Mouse (Mus musculus): ENCODE measurements around the gene Lpin3. TPM values are rescaled to one million over a fixed set of nuclear protein-coding genes. Genes with fewer than 3 reads are reported as not detected.
A peak's percentile ranks its signal among the peaks of the same experiment; 100 is the strongest.

The Lpin3 gene
- polyA plus RNA-seq, 1 experiment from 2014 or later: 0.52 TPM

GRCm38 (mm10) chr2:160864112-160864511 is 16.4 kb upstream of the Lpin3 start:
- no peak for ATAC-seq (ENCODE audit: low read depth)
- no peak overlapping the region for H3K9ac ChIP-seq (ENCODE audit: low read depth, low read length)
- H3K27me3 ChIP-seq (ENCODE audit: control insufficient read depth, insufficient read depth, low read depth, low read length): no peaks in the 10 kb centered on the region
- H3K9me3 ChIP-seq (replicated peaks; ENCODE audit: control insufficient read depth, low read length): no peaks in the 10 kb centered on the region
- no peaks in the 10 kb centered on the region for H3K36me3 ChIP-seq (ENCODE audit: control insufficient read depth, insufficient read depth)
- H3K4me1 ChIP-seq (ENCODE audit: control insufficient read depth, low read depth, low read length): peaks cover 2% of the 10 kb centered on the region; the same call in 1 of the 2 replicates
- H3K27ac ChIP-seq (ENCODE audit: low read length): no peak overlapping the region
- no peak overlapping the region for H3K4me3 ChIP-seq (ENCODE audit: low read depth, low read length)
- 66% methylated on average over 1 of the region's 1 CpGs for WGBS (ENCODE audit: insufficient replicate concordance)
- H3K4me2 ChIP-seq (ENCODE audit: low read depth, low read length): no peak overlapping the region

DNA sequence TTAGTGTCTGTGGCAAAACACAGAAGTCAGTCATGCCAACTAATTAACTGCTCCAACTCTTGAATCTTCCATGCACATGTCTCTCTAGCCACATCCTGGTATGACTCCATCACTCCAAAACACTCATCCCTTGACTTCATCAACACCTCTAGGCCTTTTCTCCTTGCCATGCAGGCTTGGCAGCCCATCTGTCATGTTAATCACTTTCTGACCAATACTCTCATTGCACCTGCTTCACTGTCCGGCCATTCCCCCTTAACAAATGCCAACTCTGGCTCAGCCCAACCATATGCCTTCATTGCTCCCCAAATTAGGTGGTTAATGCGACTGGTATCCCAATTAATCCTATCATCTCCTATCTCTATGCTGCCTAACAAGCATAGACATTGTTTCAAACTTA is 15.2 kb upstream of the Lpin3 start:
- Histone ChIP-seq H3K4me2 (ENCODE audit: low read depth, low read length) (no peak overlapping the region), H3K27ac (ENCODE audit: low read length) (no peak overlapping the region), H3K27me3 (ENCODE audit: control insufficient read depth, insufficient read depth, low read depth, low read length) (no peaks in the 10 kb centered on the region), H3K4me3 (ENCODE audit: low read depth, low read length) (no peak overlapping the region), H3K9ac (ENCODE audit: low read depth, low read length) (no peak overlapping the region), H3K4me1 (ENCODE audit: control insufficient read depth, low read depth, low read length) (no peaks in the 10 kb centered on the region), H3K9me3 (replicated peaks; ENCODE audit: control insufficient read depth, low read length) (no peaks in the 10 kb centered on the region), H3K36me3 (ENCODE audit: control insufficient read depth, insufficient read depth) (no peaks in the 10 kb centered on the region)
- WGBS (ENCODE audit: insufficient replicate concordance): 57% methylated on average over 2 of the region's 2 CpGs
- ATAC-seq (ENCODE audit: low read depth): no peak

DNA sequence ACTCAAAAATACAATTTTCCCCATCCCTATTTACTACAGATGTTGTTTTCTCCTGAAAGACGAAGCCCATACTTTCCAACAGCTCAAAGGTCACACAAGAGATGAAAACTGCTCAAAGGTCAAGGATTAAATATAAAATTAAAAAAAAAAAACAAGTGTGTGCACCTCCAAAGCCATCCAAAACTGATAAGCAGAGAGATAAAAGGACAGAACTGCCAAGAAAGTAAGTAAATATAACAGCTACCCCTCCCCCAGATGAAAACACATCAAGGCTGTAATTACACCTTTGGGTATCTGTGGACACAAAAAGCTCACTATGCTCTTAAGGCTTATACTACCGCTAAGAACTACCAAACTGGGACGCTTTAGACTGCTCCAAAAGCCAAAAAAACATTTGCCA is 11.0 kb upstream of the Lpin3 start:
- 63% methylated on average over 3 of the region's 3 CpGs for WGBS (ENCODE audit: insufficient replicate concordance)
- Histone ChIP-seq H3K27ac (ENCODE audit: low read length) (no peak overlapping the region), H3K27me3 (ENCODE audit: control insufficient read depth, insufficient read depth, low read depth, low read length) (no peaks in the 10 kb centered on the region), H3K9ac (ENCODE audit: low read depth, low read length) (no peak overlapping the region), H3K4me3 (ENCODE audit: low read depth, low read length) (no peak overlapping the region), H3K36me3 (ENCODE audit: control insufficient read depth, insufficient read depth) (no peaks in the 10 kb centered on the region), H3K9me3 (replicated peaks; ENCODE audit: control insufficient read depth, low read length) (no peaks in the 10 kb centered on the region), H3K4me1 (ENCODE audit: control insufficient read depth, low read depth, low read length) (peaks cover 2% of the 10 kb centered on the region), H3K4me2 (ENCODE audit: low read depth, low read length) (no peak overlapping the region)
- no peak for ATAC-seq (ENCODE audit: low read depth)

GRCm38 (mm10) chr2:160871310-160871709 is 9.2 kb upstream of the Lpin3 start:
- Histone ChIP-seq H3K4me2 (ENCODE audit: low read depth, low read length) (no peak overlapping the region), H3K4me3 (ENCODE audit: low read depth, low read length) (no peak overlapping the region), H3K36me3 (ENCODE audit: control insufficient read depth, insufficient read depth) (no peaks in the 10 kb centered on the region), H3K9ac (ENCODE audit: low read depth, low read length) (no peak overlapping the region), H3K27ac (ENCODE audit: low read length) (no peak overlapping the region), H3K4me1 (ENCODE audit: control insufficient read depth, low read depth, low read length) (peaks cover 2% of the 10 kb centered on the region), H3K9me3 (replicated peaks; ENCODE audit: control insufficient read depth, low read length) (peaks cover 4% of the 10 kb centered on the region; the same call in 1 of the 2 replicates), H3K27me3 (ENCODE audit: control insufficient read depth, insufficient read depth, low read depth, low read length) (no peaks in the 10 kb centered on the region)
- no peak for ATAC-seq (ENCODE audit: low read depth)
- WGBS (ENCODE audit: insufficient replicate concordance): 66% methylated on average over 3 of the region's 3 CpGs

GRCm38 (mm10) chr2:160872395-160872794 is 8.1 kb upstream of the Lpin3 start:
- Histone ChIP-seq H3K9me3 (replicated peaks; ENCODE audit: control insufficient read depth, low read length) (peaks cover 4% of the 10 kb centered on the region; the same call in 1 of the 2 replicates), H3K27me3 (ENCODE audit: control insufficient read depth, insufficient read depth, low read depth, low read length) (no peaks in the 10 kb centered on the region), H3K9ac (ENCODE audit: low read depth, low read length) (peak overlapping the region; percentile 95), H3K4me3 (ENCODE audit: low read depth, low read length) (peak overlapping the region; percentile 85), H3K4me1 (ENCODE audit: control insufficient read depth, low read depth, low read length) (peaks cover 2% of the 10 kb centered on the region), H3K27ac (ENCODE audit: low read length) (peak overlapping the region; percentile 90), H3K4me2 (ENCODE audit: low read depth, low read length) (peak overlapping the region; percentile 97), H3K36me3 (ENCODE audit: control insufficient read depth, insufficient read depth) (no peaks in the 10 kb centered on the region)
- peak; percentile 85 for ATAC-seq (ENCODE audit: low read depth)
- under 1% methylated on average over 35 of the region's 47 CpGs for WGBS (ENCODE audit: insufficient replicate concordance)

DNA sequence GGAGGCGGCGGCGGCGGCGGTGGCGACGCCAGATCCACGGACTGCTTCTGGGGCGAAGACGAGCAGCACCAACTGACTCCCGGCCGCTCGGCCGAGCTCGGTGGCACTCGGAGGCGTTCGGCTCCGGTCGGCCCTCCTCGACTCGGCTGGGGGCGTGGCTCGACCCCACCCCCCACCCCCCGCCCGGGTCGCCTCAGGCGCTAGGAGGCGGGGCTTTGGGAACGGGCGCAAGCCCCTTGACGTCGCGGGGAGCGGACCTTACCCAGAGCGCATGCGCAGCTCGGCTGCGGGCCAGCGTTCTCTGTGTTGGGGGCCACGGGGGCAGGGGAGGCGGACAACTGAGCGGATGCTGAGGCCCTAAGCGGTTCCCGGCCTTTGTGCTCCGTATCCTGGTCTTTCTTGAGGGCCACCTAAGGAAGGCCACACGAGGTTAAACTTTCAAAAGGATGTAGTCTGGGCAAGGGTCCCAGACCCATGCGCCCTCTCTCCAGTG is 7.5 kb upstream of the Lpin3 start, which contains the start of gene Zhx3:
Gene Zhx3, minus strand, starts transcription at position 109 of the 493 bp plus-strand sequence.
- WGBS (ENCODE audit: insufficient replicate concordance): under 1% methylated on average over 45 of the region's 48 CpGs
- Histone ChIP-seq H3K27me3 (ENCODE audit: control insufficient read depth, insufficient read depth, low read depth, low read length) (no peaks in the 10 kb centered on the region), H3K4me3 (ENCODE audit: low read depth, low read length) (peak within 1 kb of the TSS; percentile 85), H3K9me3 (replicated peaks; ENCODE audit: control insufficient read depth, low read length) (peaks cover 4% of the 10 kb centered on the region; the same call in 1 of the 2 replicates), H3K9ac (ENCODE audit: low read depth, low read length) (peak within 1 kb of the TSS; percentile 95), H3K36me3 (ENCODE audit: control insufficient read depth, insufficient read depth) (no peaks in the 10 kb centered on the region), H3K4me1 (ENCODE audit: control insufficient read depth, low read depth, low read length) (peaks cover 2% of the 10 kb centered on the region), H3K4me2 (ENCODE audit: low read depth, low read length) (peak within 1 kb of the TSS; percentile 97), H3K27ac (ENCODE audit: low read length) (peak within 1 kb of the TSS; percentile 90)
- ATAC-seq (ENCODE audit: low read depth): peak; percentile 91

DNA sequence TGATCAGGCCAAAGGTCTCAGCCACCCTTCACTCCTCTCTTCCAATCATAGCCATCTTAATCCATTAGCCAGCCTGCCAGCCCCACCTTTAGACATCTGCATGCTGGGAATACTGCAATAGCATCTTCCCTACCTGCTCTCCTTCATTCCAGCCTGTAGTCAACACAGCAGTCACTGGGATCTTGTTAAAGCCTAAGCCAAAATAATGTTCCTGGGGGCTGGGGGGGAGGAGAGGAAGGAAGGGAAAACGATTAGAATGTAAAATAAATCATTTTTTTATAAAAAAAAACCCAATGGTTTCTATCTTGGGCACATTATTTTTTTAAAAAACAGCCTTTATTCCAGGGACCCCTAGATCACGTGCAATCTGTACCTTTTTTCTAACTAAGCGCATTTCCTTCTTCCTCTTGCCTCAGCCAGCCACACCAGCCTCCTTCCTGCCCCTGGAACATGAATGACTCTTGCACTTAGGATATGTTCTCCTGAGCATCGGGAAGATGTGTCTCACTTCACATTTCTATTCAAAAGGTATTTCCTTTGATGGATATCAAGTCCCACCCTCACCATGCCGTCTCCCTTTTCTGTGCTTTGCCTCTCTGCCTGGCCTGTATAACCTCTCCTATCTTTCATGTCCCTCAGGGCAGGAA is 6.1 kb upstream of the Lpin3 start:
- ATAC-seq (ENCODE audit: low read depth): no peak
- Histone ChIP-seq H3K9ac (ENCODE audit: low read depth, low read length) (no peak overlapping the region), H3K4me3 (ENCODE audit: low read depth, low read length) (no peak overlapping the region), H3K9me3 (replicated peaks; ENCODE audit: control insufficient read depth, low read length) (peaks cover 4% of the 10 kb centered on the region; the same call in 1 of the 2 replicates), H3K27ac (ENCODE audit: low read length) (no peak overlapping the region), H3K27me3 (ENCODE audit: control insufficient read depth, insufficient read depth, low read depth, low read length) (no peaks in the 10 kb centered on the region), H3K4me1 (ENCODE audit: control insufficient read depth, low read depth, low read length) (peaks cover 2% of the 10 kb centered on the region), H3K36me3 (ENCODE audit: control insufficient read depth, insufficient read depth) (no peaks in the 10 kb centered on the region), H3K4me2 (ENCODE audit: low read depth, low read length) (no peak overlapping the region)
- 54% methylated on average over 5 of the region's 5 CpGs for WGBS (ENCODE audit: insufficient replicate concordance)

DNA sequence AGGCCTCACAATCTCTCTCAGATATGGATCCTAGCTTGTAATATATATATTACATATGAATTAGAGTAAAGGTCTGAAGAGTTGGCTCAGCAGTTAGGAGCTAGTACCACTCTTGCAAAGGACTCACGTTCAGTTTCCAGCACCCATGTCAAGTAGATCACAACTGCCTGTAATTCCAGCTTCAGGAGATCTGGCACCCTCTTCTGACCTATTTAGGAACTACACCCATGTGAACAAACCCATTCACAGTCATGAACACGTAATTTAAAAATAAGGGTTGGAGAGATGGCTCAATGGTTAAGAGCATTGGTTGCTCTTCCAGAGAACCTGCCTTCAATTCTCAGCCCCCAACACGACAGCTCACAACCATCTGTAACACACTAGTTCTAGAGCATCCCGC is 4.4 kb upstream of the Lpin3 start:
- 72% methylated on average over 4 of the region's 4 CpGs for WGBS (ENCODE audit: insufficient replicate concordance)
- no peaks in the 10 kb centered on the region for H3K36me3 ChIP-seq (ENCODE audit: control insufficient read depth, insufficient read depth)
- peaks cover 2% of the 10 kb centered on the region for H3K4me1 ChIP-seq (ENCODE audit: control insufficient read depth, low read depth, low read length)
- no peak overlapping the region for H3K27ac ChIP-seq (ENCODE audit: low read length)
- no peak overlapping the region for H3K4me3 ChIP-seq (ENCODE audit: low read depth, low read length)
- H3K27me3 ChIP-seq (ENCODE audit: control insufficient read depth, insufficient read depth, low read depth, low read length): no peaks in the 10 kb centered on the region
- peaks cover 4% of the 10 kb centered on the region; the same call in 1 of the 2 replicates for H3K9me3 ChIP-seq (replicated peaks; ENCODE audit: control insufficient read depth, low read length)
- no peak overlapping the region for H3K4me2 ChIP-seq (ENCODE audit: low read depth, low read length)
- ATAC-seq (ENCODE audit: low read depth): no peak
- no peak overlapping the region for H3K9ac ChIP-seq (ENCODE audit: low read depth, low read length)

GRCm38 (mm10) chr2:160881462-160882101 is 1.1 kb downstream of the Lpin3 start:
- H3K4me1 ChIP-seq (ENCODE audit: control insufficient read depth, low read depth, low read length): no peaks in the 10 kb centered on the region
- no peaks in the 10 kb centered on the region for H3K9me3 ChIP-seq (replicated peaks; ENCODE audit: control insufficient read depth, low read length)
- H3K36me3 ChIP-seq (ENCODE audit: control insufficient read depth, insufficient read depth): no peaks in the 10 kb centered on the region
- no peak overlapping the region for H3K9ac ChIP-seq (ENCODE audit: low read depth, low read length)
- H3K4me2 ChIP-seq (ENCODE audit: low read depth, low read length): no peak overlapping the region
- no peak for ATAC-seq (ENCODE audit: low read depth)
- H3K4me3 ChIP-seq (ENCODE audit: low read depth, low read length): no peak overlapping the region
- WGBS (ENCODE audit: insufficient replicate concordance): 26% methylated on average over 6 of the region's 6 CpGs
- no peaks in the 10 kb centered on the region for H3K27me3 ChIP-seq (ENCODE audit: control insufficient read depth, insufficient read depth, low read depth, low read length)
- H3K27ac ChIP-seq (ENCODE audit: low read length): no peak overlapping the region
